Mouse (Mus musculus) adrenal gland, postnatal 36 days (tissue): Measurements from ENCODE around the gene Wdr5. TPM values are rescaled to one million over a fixed set of nuclear protein-coding genes. Genes with fewer than 3 reads are reported as not detected.

ENCODE experiments used
- DNase-seq, 2 experiments: peaks; one replicate each; pipeline ENCODE4 v3.0.0; 2021; ENCODE audit warnings: mixed read lengths in 1 of 2
- long read RNA-seq, 2 experiments: library from polyadenylated mRNA; stranded (forward); transcript quantifications; one replicate each; pipeline ENCODE4 v2.0.0; 2021; ENCODE audit warnings: borderline sequencing depth in 2 of 2
- total RNA-seq, 2 experiments: library from RNA; stranded (reverse); gene quantifications; 2 replicates each; pipeline ENCODE4 v1.2.3; 2021

Gene Wdr5
- 10 to 100 TPM; 32.9 to 37.2 TPM for total RNA-seq
- long read RNA-seq, experiment 1, transcript Wdr5-201 (14 exons, 2,890 nt) = major isoform, 13 of 21 reads
- long read RNA-seq, experiment 1, partial matches to known transcripts = 1 of 21 reads
- long read RNA-seq, experiment 1, other reads (novel, unspliced or antisense) = 7 of 21 reads
- long read RNA-seq, experiment 2, transcript Wdr5-201 (14 exons, 2,890 nt) = major isoform, 15 of 19 reads
- long read RNA-seq, experiment 2, partial matches to known transcripts = 0 of 19 reads
- long read RNA-seq, experiment 2, other reads (novel, unspliced or antisense) = 4 of 19 reads

- peak; percentile 98 to 99 for DNase-seq
These were observed at the start of gene Wdr5 for GRCm38 (mm10) chr2:27514639-27515328. Gene Wdr5, plus strand, starts transcription at chr2:27515157.

GRCm38 (mm10) chr2:27469292-27469990 lies 45.5 kb upstream of the Wdr5 start:
- DNase-seq = no peak

- peak; percentile 69 to 70 for DNase-seq
These were observed 45.0 kb upstream of the Wdr5 start for GRCm38 (mm10) chr2:27469991-27470355.

GRCm38 (mm10) chr2:27470535-27470934 lies 44.4 kb upstream of the Wdr5 start:
- no peak for DNase-seq

- DNase-seq = no peak
These were observed 43.8 kb upstream of the Wdr5 start for GRCm38 (mm10) chr2:27471170-27471584.

GRCm38 (mm10) chr2:27473061-27473765 lies 41.7 kb upstream of the Wdr5 start:
- peak; percentile 46 to 62 for DNase-seq

- DNase-seq = peak in 1 of 2 experiments; percentile 50
These were observed 41.0 kb upstream of the Wdr5 start for GRCm38 (mm10) chr2:27473911-27474310.

GRCm38 (mm10) chr2:27474621-27475484 lies 40.1 kb upstream of the Wdr5 start:
- DNase-seq = peak; percentile 51 to 62

- peak; percentile 95 to 97 for DNase-seq
These were observed 39.3 kb upstream of the Wdr5 start for GRCm38 (mm10) chr2:27475495-27476302.

- DNase-seq = peak in 1 of 2 experiments; percentile 47
These were observed 38.4 kb upstream of the Wdr5 start for GRCm38 (mm10) chr2:27476303-27477192.

GRCm38 (mm10) chr2:27479821-27480220 lies 35.1 kb upstream of the Wdr5 start:
- peak in 1 of 2 experiments; percentile 41 for DNase-seq

- no peak for DNase-seq
These were observed 34.6 kb upstream of the Wdr5 start for GRCm38 (mm10) chr2:27480367-27480766.

- DNase-seq = no peak
These were observed 32.6 kb upstream of the Wdr5 start for GRCm38 (mm10) chr2:27482265-27482861.

- DNase-seq = no peak
These were observed 28.2 kb upstream of the Wdr5 start for GRCm38 (mm10) chr2:27486725-27487124.

- no peak for DNase-seq
These were observed 27.5 kb upstream of the Wdr5 start for GRCm38 (mm10) chr2:27487336-27488049.

GRCm38 (mm10) chr2:27488362-27488761 lies 26.6 kb upstream of the Wdr5 start:
- no peak for DNase-seq

GRCm38 (mm10) chr2:27490939-27491338 lies 24.0 kb upstream of the Wdr5 start:
- DNase-seq = no peak

- no peak for DNase-seq
These were observed 21.0 kb upstream of the Wdr5 start for GRCm38 (mm10) chr2:27493971-27494370.
